Mouse (Mus musculus) mesoderm, embryonic 11.5 days (tissue): ENCODE results near the gene Slc22a23.

ENCODE experiments used
- DNase-seq: peaks from one replicate; pipeline ENCODE4 v3.0.0-alpha.2; 2012; ENCODE audit warnings: low read depth, low spot score

Slc22a23 gene

DNA sequence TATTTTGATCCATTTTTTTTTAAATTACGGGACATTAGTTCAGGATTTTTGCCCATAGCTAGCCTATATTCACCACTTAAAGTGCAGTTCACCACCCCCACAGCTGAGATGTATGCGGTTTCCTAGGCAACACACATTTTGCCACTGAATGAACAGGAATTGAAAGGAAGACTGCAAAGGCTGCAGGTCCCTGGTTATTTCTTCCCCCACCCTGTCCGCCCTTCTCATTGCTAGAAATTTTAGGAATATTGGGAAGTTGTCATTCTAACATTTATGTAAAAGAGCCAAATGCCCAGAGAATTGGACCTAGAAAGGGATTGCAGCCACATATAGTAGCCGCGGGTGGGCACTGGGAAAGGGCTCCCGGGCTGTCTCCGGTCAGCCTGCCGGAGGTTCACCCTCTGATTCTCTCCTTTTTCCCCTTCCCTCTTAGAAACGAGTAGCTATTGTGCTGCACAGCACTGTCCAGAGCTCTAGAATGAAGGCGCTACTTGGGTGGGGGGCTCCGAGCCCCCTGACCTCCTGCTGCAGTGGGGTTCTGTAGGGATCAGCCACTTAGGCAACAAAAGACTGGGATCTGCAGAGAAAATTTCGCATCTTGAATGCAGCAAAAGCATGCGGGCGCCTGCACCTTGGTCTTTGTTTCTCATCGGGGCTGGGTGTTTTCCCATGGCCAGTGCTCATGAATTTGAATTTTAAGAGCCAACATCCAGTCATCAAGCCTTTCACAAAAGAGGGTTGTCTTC is 211.5 kb downstream of the Slc22a23 start:
- DNase-seq = peak; percentile 71

DNA sequence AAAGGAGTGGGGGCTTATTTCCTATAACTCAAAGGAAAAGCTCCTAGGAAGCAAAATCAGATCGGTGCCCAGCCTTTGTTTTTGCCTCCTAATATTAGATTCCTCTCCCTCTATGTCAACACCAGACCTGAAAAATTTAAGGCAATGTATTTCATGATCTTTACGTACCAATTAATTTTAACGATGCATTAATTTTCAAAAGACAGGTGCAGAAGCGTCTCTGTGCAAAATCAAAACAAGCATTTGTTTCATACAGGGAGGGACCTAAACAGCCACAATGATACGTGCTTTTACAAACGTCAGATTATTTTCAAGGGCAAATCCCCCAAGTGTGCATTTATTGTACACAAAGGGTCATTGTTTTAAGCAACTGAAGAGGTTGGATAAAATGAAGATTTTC is 212.1 kb downstream of the Slc22a23 start:
- DNase-seq = no peak

DNA sequence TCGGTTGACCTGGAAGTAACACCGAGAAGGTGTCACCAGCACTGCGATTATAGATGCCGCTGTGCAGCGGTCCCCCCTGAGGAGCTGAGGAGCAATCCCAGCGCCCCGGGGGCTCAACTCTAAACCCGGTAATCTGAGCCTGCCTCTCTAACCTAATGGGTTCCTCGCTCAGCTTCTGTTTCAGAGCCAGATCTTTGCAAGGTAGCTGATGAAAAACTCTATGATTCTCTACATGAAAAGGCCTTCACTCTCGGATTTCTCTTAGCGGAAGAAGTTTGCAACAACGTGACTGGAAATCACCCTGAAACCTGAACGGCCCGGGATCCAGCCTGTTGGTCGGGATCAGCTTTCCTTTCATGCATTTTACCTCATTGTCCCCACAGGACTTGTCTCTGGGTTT is 212.7 kb downstream of the Slc22a23 start:
- DNase-seq = no peak

DNA sequence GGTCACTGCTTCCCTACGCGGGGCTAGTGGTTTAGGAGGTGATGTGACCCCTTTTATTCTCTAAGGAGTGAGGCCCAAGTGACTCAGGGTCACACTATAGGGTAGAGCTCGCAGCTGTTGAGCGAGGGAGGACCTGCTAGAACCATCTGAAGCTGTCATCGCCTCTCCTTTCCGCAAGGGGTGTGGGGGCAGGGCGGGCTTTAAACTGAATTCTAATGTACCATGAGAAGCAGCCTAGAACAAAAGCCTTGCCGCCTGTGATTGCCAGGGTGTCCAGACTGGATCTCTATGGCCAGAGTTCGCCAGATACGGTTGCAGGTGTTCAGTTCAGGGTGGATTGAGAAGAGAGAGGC is 213.3 kb downstream of the Slc22a23 start:
- DNase-seq = peak; percentile 89

DNA sequence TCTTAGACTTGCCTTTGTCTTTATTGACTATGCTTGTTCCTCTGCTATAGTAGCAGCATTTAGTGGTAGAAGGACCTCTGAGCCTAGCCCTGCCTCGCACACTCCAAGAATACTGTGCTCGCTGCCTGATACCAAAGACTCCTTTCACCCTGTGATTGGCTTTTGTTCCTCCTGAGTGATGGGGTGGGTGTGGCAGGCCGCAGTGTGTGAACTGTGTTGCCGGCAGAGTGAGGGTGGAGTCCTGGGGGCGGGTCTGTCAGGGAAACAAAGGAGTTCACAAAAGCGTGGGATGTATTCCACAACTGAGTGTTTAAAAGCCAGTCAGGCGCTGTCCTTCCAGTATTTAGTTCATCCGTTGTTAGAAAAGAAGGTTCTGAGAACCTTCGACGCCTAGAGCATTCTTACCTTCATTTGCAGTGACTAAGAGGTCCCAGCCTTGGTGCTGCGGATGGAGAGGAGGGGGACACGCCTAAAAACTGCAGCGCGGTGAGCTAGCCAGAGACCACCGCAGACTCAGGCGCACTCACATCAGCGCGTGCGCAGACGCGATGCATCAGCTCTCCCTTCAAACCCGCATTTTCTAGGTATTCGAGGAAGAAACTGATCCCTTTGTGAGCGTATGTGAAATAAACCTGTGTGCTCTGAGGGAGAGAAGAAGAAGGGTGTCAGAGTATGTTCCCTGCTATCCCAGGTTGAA is 213.8 kb downstream of the Slc22a23 start:
- peak; percentile 88 for DNase-seq

DNA sequence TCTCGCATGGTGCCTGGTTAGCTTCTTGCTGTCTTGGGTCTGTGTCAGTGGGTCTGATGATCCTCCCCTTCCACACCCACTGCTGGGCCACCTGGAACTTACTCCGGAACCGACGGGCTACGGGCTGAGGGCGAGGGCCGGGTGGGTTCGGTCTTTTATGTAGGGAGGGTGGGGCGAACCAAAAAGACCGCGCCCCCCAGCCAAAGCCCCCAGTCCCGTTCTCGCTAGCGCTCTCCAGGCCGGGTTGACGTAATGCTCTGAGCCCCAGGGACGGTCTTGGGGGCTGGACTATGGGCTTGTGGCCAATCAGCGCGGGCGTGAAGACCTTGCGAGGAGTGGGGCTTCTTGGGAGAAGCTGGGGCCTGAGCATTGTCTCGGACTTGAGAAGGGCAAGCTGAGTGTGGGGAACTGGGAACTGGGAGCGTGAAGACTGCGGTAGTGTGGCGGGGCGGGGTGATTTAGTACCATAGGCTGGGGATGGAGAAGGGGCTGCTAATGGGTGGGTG is 214.7 kb downstream of the Slc22a23 start, which contains the start of gene Tubb2b:
Gene Tubb2b, minus strand, starts transcription at position 241 of the 506 bp plus-strand sequence.
- peak; percentile 96 for DNase-seq

DNA sequence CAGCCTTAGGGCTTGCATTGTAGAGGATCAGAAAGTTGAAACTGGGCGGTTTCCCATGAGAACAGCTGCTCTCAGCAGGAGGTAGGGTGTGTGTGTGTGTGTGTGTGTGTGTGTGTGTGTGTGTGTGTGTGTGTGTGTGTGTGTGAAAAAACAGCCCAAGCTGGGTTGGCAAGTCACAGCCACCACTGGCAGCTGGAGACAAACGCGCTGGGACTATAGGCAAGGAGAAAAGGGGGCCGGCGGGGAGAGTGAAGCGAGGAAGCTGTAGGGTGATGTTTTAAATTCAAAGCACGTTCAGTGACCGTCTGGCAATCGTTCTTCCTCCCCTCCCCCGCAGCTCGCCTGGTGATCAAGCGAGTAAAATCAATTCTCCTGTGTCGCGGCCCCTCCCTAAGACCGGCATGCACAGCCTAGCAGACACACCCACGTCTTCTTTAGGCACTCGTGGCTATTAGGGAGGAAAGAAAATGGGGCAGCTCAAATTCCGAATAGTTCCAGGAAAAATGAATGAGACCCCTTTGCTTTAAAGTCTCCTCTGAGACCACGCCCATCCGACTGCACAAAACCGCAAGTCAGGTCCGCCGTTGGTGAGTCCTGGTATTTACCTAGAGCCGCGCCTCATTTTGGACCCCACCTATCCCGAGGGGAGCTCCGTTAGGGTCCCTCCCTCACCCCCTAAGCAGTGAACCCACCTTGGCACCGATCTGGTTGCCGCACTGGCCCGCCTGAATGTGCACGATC is 215.3 kb downstream of the Slc22a23 start:
- peak; percentile 82 for DNase-seq
